Mouse (Mus musculus) MEL (cell line): ENCODE measurements at regions not wholly inside any gene's neighbourhood (a gene's known extent, or its start where the extent isn't known, plus 50 kb on each side); places are given as distances from the start of the nearest gene placed in this dataset.

Experiments
- CHD2 ChIP-seq: IDR thresholded peaks from 2 replicates; pipeline ENCODE4 v1.6.1; 2011; ENCODE audit warnings: low read length, improper control_type of control experiment
- CTCF ChIP-seq, 3 experiments: IDR thresholded peaks in 2 of 3; conservative IDR thresholded peaks in 1 of 3; 2 replicates each; pipeline ENCODE4 v1.5.1; 2011 to 2012; ENCODE audit warnings: low read length in 3 of 3, low read depth in 2 of 3, mild to moderate bottlenecking in 2 of 3, improper control_type of control experiment in 1 of 3, inconsistent platforms in 1 of 3, mixed read lengths in 1 of 3, moderate library complexity in 1 of 3; ENCODE audit not compliant: control insufficient read depth in 1 of 3, insufficient read depth in 1 of 3, poor library complexity in 1 of 3, severe bottlenecking in 1 of 3
- EP300 ChIP-seq, 2 experiments: IDR thresholded peaks; 2 replicates each; pipeline ENCODE4 v1.6.1; 2011; ENCODE audit warnings: improper control_type of control experiment in 2 of 2, low read length in 2 of 2, low read depth in 1 of 2, mild to moderate bottlenecking in 1 of 2
- ETS1 ChIP-seq: IDR thresholded peaks from 2 replicates; pipeline ENCODE4 v1.6.1; 2012; ENCODE audit warnings: low read depth, mild to moderate bottlenecking, inconsistent platforms, low read length, improper control_type of control experiment, moderate library complexity
- GABPA ChIP-seq: IDR thresholded peaks from 2 replicates; pipeline ENCODE4 v1.6.1; 2012; ENCODE audit warnings: low read depth, mild to moderate bottlenecking, inconsistent platforms, low read length, improper control_type of control experiment, moderate library complexity
- HCFC1 ChIP-seq: IDR thresholded peaks from 2 replicates; pipeline ENCODE4 v1.6.1; 2012; ENCODE audit warnings: low read depth, mild to moderate bottlenecking, inconsistent platforms, low read length, improper control_type of control experiment, moderate library complexity
- JUND ChIP-seq: IDR thresholded peaks from 2 replicates; pipeline ENCODE4 v1.6.1; 2011; ENCODE audit warnings: low read depth, mild to moderate bottlenecking, improper control_type of control experiment, low read length
- MAX ChIP-seq: IDR thresholded peaks from 2 replicates; pipeline ENCODE4 v1.6.1; 2011; ENCODE audit warnings: low read length, improper control_type of control experiment
- POLR2A ChIP-seq, 2 experiments: IDR thresholded peaks; 2 replicates each; pipeline ENCODE4 v1.6.1; 2011 to 2012; ENCODE audit warnings: low read length in 2 of 2, mild to moderate bottlenecking in 2 of 2, control low read depth in 1 of 2, improper control_type of control experiment in 1 of 2, low read depth in 1 of 2, moderate library complexity in 1 of 2; ENCODE audit not compliant: control insufficient read depth in 1 of 2, insufficient read depth in 1 of 2, poor library complexity in 1 of 2
- TAL1 ChIP-seq: IDR thresholded peaks from 2 replicates; pipeline ENCODE4 v1.6.1; 2012; ENCODE audit warnings: mild to moderate bottlenecking, inconsistent platforms, low read length, moderate library complexity, mixed read lengths

DNA sequence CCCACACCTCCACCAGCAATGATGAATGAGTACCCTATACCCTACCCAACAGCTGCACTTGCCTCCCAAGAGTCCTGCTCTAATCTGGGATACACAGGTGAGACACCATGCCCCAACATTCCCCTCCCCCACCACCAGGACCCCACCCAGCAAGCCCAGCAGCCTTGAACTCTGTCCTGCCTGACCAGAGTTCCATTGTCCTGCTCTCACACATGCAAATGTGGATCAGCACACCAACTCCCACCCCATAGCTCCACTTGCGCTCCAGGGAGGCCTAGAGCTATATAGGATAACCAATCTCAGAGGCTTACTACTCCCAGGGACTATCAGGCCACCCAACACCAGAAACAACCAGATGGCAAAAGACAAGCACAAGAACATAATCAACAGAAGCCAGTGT lies 85.8 kb downstream of the Gm10358 start:
- TF ChIP-seq MAX: no peak
- TF ChIP-seq EP300 (IDR thresholded peaks at IDR 0.05; ENCODE audit: low read depth in 1 of 2, low read length in 2 of 2): no peak
- no peak for TF ChIP-seq CHD2
- TF ChIP-seq JUND: no peak
- no peak for TF ChIP-seq POLR2A (IDR thresholded peaks at IDR 0.05; ENCODE audit: control insufficient read depth in 1 of 2, insufficient read depth in 1 of 2, low read depth in 1 of 2, low read length in 2 of 2, poor library complexity in 1 of 2)
- TF ChIP-seq GABPA: no peak
- no peak for TF ChIP-seq HCFC1
- no peak for TF ChIP-seq CTCF (IDR thresholded peaks at IDR 0.05 in 2 of 3, conservative IDR thresholded peaks at IDR 0.05 in 1 of 3; ENCODE audit: control insufficient read depth in 1 of 3, insufficient read depth in 1 of 3, low read depth in 2 of 3, low read length in 3 of 3, poor library complexity in 1 of 3, severe bottlenecking in 1 of 3)
- TF ChIP-seq ETS1: no peak
- TF ChIP-seq TAL1: no peak
